Mouse (Mus musculus): Measurements from ENCODE around the gene Vwce. TPM values are rescaled to one million over a fixed set of nuclear protein-coding genes. Genes with fewer than 3 reads are reported as not detected.

Vwce gene
- total RNA-seq, 2 experiments from 2014 or later, result 0.35 to 0.66 TPM

DNA sequence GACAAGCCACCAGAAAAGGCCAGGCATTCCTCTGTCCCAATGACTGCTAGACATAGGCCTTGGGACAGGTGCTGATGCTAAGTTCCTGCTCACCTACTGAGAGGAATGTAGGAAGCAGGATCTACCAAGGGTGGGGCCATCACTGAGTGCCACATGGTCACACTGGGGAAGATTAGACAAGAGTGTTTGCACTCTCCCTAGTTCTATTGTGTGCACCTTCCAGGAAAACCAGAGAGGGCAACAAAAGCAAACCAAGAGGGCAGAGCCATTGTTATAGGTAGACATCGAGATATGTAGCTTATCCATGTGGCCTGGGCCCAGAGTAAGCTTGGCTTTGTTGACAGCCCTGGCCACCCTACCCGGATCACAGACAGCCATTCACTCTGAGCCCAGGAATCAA lies 51.7 kb downstream of the Vwce start:
- intact Hi-C loops (cut with DNase I), result no loop called here
- DNase-seq (ENCODE audit: low spot score in 2 of 2), result no peak

- DNase-seq (ENCODE audit: low spot score in 2 of 2), result peak; percentile 93 to 94
- intact Hi-C loops (cut with DNase I), result no loop called here
These were observed 54.7 kb downstream of the Vwce start, which contains the start of gene Vps37c for GRCm38 (mm10) chr19:10688537-10689352. Gene Vps37c, plus strand, starts transcription at chr19:10688735.

GRCm38 (mm10) chr19:10689470-10690166 lies 55.6 kb downstream of the Vwce start:
- intact Hi-C loops (cut with DNase I), result no loop called here
- DNase-seq (ENCODE audit: low spot score in 2 of 2), result no peak

- no peak for DNase-seq (ENCODE audit: low spot score in 2 of 2)
- intact Hi-C loops (cut with DNase I), result no loop called here
These were observed 56.3 kb downstream of the Vwce start for GRCm38 (mm10) chr19:10690336-10690735.

DNA sequence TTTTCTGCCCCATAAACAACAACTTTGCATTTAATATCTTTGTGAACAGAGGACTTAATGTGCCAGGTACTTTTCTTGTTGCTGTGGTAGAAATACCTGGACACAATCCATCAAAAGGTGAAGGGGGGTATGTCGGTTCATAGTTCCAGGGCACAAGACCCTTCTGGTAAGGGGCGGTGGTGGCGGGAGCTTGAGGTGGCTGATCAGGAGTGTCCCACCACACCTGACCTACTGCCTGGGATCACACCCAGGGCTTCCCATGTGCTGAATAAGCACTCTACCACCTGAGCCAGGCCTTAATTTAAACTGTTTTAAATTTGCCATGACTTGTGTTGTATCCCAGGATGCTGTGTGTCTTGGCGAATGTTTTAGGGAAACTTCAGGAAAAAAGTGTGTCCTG lies 57.1 kb downstream of the Vwce start:
- DNase-seq (ENCODE audit: low spot score in 2 of 2), result no peak
- intact Hi-C loops (cut with DNase I), result no loop called here

- intact Hi-C loops (cut with DNase I), result no loop called here
- no peak for DNase-seq (ENCODE audit: low spot score in 2 of 2)
These were observed 57.6 kb downstream of the Vwce start for GRCm38 (mm10) chr19:10691660-10692059.

DNA sequence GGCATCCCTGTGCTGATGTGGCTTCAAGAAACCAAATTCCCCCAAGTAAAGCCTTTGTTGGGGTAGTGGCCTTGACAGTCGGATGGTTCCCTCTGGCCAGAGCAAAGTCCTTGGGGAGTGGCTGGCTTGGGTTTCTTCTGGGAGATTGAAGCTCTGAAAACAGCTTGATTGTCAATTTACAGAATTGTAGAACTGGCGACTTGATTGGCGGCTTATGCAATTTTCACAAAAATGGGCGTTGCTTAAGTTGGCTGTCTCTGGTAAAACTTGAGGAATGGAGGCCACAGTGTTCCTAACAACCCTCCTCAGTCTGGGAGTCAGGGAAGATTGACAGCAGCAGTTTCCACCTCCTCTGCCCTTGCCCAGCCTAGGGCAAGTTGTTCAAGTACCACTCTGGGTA lies 58.3 kb downstream of the Vwce start:
- intact Hi-C loops (cut with DNase I), result no loop called here

GRCm38 (mm10) chr19:10693926-10694682 lies 60.1 kb downstream of the Vwce start:
- intact Hi-C loops (cut with DNase I), result no loop called here
- no peak for DNase-seq (ENCODE audit: low spot score in 2 of 2)

More for the DNA sequence above, 58.3 kb downstream of the Vwce start:
- DNase-seq (ENCODE audit: low spot score in 2 of 2), result no peak

- DNase-seq (ENCODE audit: low spot score in 2 of 2), result no peak
These were observed 61.8 kb downstream of the Vwce start for GRCm38 (mm10) chr19:10695801-10696200.

GRCm38 (mm10) chr19:10698131-10698991 lies 64.3 kb downstream of the Vwce start:
- no peak for DNase-seq (ENCODE audit: low spot score in 2 of 2)
- intact Hi-C loops (cut with DNase I), result no loop called here

More at GRCm38 (mm10) chr19:10695801-10696200, 61.8 kb downstream of the Vwce start:
- intact Hi-C loops (cut with DNase I), result no loop called here

GRCm38 (mm10) chr19:10699851-10700250 lies 65.8 kb downstream of the Vwce start:
- intact Hi-C loops (cut with DNase I), result no loop called here
- no peak for DNase-seq (ENCODE audit: low spot score in 2 of 2)

DNA sequence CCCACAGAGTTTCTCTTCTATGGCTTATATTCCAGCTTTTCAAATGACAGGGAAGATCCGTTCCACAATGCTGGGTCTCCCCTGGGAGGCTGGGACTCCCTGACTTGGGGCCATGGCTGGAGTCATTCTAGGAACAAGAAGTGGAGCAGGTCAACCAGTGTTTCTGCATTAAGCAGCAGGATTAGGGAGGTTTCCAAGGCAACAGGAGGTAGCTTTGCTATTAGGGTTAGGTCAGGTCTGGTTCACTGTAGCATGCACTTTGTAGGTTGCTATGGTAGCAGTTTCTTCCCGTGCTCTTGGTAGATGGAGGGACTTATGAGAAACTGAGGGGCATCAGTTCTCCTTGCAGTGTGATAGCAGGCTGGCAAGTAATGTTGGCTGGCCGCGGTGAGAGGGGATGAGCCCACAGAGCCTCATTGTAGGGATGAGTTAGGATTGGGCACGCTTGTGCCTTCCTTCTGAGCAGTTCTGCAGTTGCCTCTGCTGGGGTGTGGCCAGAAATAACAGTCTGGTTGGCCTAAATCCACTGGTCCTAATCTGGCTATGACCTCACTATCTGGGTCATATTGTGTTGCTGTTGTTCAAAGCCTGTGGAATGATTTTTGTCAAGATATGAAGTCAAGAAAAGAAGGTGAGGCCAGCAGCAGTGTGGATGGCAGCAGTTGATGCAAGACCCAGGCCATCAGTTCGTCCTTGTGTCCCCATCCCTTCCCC lies 67.2 kb downstream of the Vwce start:
- intact Hi-C loops (cut with DNase I), result no loop called here
- DNase-seq (ENCODE audit: low spot score in 2 of 2), result no peak

DNA sequence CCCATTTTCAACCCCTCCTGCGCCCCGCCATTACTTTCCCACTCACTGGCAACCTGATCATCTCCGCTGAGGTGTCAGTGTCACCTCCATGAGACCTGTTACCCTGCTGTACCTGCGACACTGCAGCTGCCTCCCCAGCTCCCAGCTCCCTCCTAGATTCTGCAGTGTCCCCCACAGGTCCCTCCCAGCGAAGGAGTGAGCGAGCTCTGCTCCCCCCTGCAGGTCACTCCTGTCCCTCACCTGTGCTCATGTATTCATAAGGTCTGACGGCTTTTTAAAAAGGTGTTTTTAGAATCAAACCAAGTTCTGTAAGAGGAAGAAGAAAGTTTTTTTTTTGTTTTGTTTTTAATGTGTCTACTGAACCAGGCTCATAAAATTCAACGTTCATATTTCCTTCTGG lies 68.1 kb downstream of the Vwce start:
- DNase-seq (ENCODE audit: low spot score in 2 of 2), result no peak
- intact Hi-C loops (cut with DNase I), result no loop called here

DNA sequence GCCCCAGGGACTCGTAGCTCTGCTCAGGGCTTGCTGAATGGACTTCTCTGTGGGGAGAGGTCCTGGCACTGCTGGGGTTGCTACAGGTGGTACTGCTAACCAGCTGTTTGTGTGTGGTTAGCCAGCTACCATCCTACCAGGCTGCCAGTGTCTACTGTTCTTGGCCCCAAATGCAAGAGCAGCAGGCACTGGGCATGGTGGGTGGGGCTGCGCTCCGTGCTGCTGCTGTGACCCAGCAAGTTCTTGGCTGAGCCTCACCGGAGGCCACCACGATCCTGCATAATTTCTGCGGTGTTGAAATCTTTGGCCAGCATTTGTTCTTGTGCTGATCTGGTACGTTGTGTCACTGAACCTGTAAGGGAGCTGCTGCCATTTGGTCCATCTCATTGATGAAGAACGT lies 69.5 kb downstream of the Vwce start:
- intact Hi-C loops (cut with DNase I), result no loop called here
- DNase-seq (ENCODE audit: low spot score in 2 of 2), result no peak

GRCm38 (mm10) chr19:10707087-10707875 lies 73.3 kb downstream of the Vwce start:
- DNase-seq (ENCODE audit: low spot score in 2 of 2), result no peak
- intact Hi-C loops (cut with DNase I), result no loop called here

GRCm38 (mm10) chr19:10707881-10708280 lies 73.9 kb downstream of the Vwce start:
- no peak for DNase-seq (ENCODE audit: low spot score in 2 of 2)
- intact Hi-C loops (cut with DNase I), result no loop called here

GRCm38 (mm10) chr19:10708900-10709299 lies 74.9 kb downstream of the Vwce start:
- DNase-seq (ENCODE audit: low spot score in 2 of 2), result no peak
- intact Hi-C loops (cut with DNase I), result loop anchor here (1.0 kb wide), 1 partner anchor 31 kb away; the partner anchor contains the start of gene Pga5
